In the genomic region with DNA sequence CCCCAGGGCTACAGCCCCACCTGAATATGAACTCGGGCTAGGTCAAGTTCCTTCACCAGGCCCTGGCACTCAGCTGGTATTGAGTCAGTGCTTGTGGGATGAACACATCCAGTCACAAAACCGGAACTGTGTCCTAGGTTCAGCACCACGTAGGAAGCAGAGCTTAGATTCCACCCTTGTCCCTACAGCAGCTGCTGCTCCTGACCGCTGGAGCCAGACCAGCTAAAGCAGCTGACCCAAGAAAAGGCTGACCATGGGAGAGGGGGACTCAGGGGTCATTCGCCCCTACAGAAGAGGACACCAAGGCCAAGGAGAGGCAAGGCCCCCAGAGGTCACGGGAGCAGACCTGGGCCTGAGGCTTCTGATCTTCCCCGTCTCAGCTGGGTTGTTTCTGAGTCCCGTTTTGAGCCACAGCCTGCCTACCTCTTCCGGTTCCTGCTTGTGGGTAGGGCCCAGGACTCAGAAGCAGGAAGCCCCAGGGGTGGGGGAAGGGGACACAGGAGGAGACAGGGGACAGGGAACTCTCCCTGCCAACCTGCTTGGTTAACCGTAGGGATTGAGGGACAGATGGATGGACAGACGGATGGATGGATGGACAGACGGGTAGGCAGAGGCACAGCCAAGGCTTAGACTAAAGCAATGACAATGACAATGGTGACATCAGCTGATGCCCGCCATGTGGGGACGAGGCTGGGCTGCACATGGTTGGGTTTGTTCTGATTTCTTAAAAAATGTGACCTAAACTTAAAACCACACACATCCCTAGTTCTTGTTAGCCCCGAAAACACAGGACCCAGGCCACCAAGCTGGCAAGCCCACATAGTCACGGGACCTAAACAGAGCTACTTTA, we compare ENCODE assay signal across 1 mouse cellular context.
A peak's percentile ranks its signal among the peaks of the same experiment; 100 is the strongest.
TF ChIP-seq lines count a peak whose summit lies in the region.

No protein-coding gene starts in this region.

TF ChIP-seq in CH12.LX, 34 proteins besides CTCF, POLR2A, EP300 and RAD21 (continued from another document):
- TF ChIP-seq GABPA (IDR thresholded peaks at IDR 0.05; ENCODE audit: insufficient replicate concordance, low read depth, low read length), result no peak
- peak; percentile 96 for TF ChIP-seq BHLHE40 (IDR thresholded peaks at IDR 0.05; ENCODE audit: low read depth, low read length)
- peak; percentile 81 for TF ChIP-seq MAX (IDR thresholded peaks at IDR 0.05; ENCODE audit: low read length)
- no peak for TF ChIP-seq TBP (conservative IDR thresholded peaks at IDR 0.05; ENCODE audit: low read depth, low read length)
- no peak for TF ChIP-seq JUN (IDR thresholded peaks at IDR 0.05; ENCODE audit: insufficient read depth, low read depth, low read length)
- peak; percentile 96 for TF ChIP-seq ELF1 (IDR thresholded peaks at IDR 0.05; ENCODE audit: low read depth, low read length)
- 0 out of 2 replicates have a peak, but pooled peaks have one; percentile 67 for TF ChIP-seq CHD1 (IDR thresholded peaks at IDR 0.05; ENCODE audit: low read depth, low read length)
- TF ChIP-seq NRF1 (IDR thresholded peaks at IDR 0.05; ENCODE audit: low read depth, low read length), result peak; percentile 23; the same call in 1 of the 2 replicates
- TF ChIP-seq ZMIZ1 (IDR thresholded peaks at IDR 0.05; ENCODE audit: low read depth, low read length), result peak; percentile 51; the same call in 1 of the 2 replicates
- no peak for TF ChIP-seq ZNF384 (IDR thresholded peaks at IDR 0.05; ENCODE audit: low read depth, low read length)
- TF ChIP-seq ZC3H11A (IDR thresholded peaks at IDR 0.05; ENCODE audit: low read depth, low read length), result no peak
- TF ChIP-seq MXI1 (IDR thresholded peaks at IDR 0.05; ENCODE audit: low read depth, low read length), result peak; percentile 83
- TF ChIP-seq CHD2 (IDR thresholded peaks at IDR 0.05; ENCODE audit: low read length), result peak; percentile 91
- TF ChIP-seq SIN3A (IDR thresholded peaks at IDR 0.05; ENCODE audit: low read length), result peak; percentile 88
- TF ChIP-seq MEF2A (IDR thresholded peaks at IDR 0.05; ENCODE audit: borderline replicate concordance, low read depth, low read length), result peak; percentile 44; the same call in 1 of the 2 replicates
- TF ChIP-seq JUND (conservative IDR thresholded peaks at IDR 0.05; ENCODE audit: low read depth, low read length), result no peak
- peak; percentile 87 for TF ChIP-seq IRF4 (IDR thresholded peaks at IDR 0.05; ENCODE audit: low read depth, low read length)
- TF ChIP-seq UBTF (IDR thresholded peaks at IDR 0.05; ENCODE audit: low read depth, low read length), result peak; percentile 56; the same call in 1 of the 2 replicates
- TF ChIP-seq TCF12 (IDR thresholded peaks at IDR 0.05; ENCODE audit: low read depth, low read length), result peak; percentile 76; the same call in 1 of the 2 replicates
- TF ChIP-seq PAX5 (IDR thresholded peaks at IDR 0.05; ENCODE audit: low read length), result no peak
- 0 out of 2 replicates have a peak, but pooled peaks have one; percentile 68 for TF ChIP-seq RCOR1 (conservative IDR thresholded peaks at IDR 0.05; ENCODE audit: low read depth, low read length)
- TF ChIP-seq HCFC1 (IDR thresholded peaks at IDR 0.05; ENCODE audit: low read depth, low read length), result peak; percentile 74
- TF ChIP-seq SMC3 (IDR thresholded peaks at IDR 0.05; ENCODE audit: low read depth, low read length), result no peak
- TF ChIP-seq POLR2AphosphoS2 (IDR thresholded peaks at IDR 0.05; ENCODE audit: low read depth, low read length), result no peak; the same call in 1 of the 2 replicates
- peak; percentile 93 for TF ChIP-seq ETS1 (conservative IDR thresholded peaks at IDR 0.05; ENCODE audit: low read depth, low read length)
- TF ChIP-seq ZKSCAN1 (IDR thresholded peaks at IDR 0.05; ENCODE audit: borderline replicate concordance, low read depth, low read length), result no peak
